Mouse (Mus musculus) heart, postnatal 0 days (tissue): ENCODE measurements around the gene Ubqln4. TPM values are rescaled to one million over a fixed set of nuclear protein-coding genes. Genes with fewer than 3 reads are reported as not detected.

Experiments
- ATAC-seq: fragments of 200-750 bp; cut with Nextera tagmentation; 2 replicates; pipeline ENCODE4 v1.8.0; 2017; ENCODE audit warnings: low read depth, moderate number of reproducible peaks, moderate library complexity; ENCODE audit not compliant: insufficient read depth
- DNase-seq: peaks from one replicate; pipeline ENCODE4 v3.0.0-alpha.2; 2016; ENCODE audit warnings: low spot score
- H3K27ac ChIP-seq: fragments of 300-500 bp; sonication (generic); 2 replicates; pipeline ENCODE4 v1.5.1; 2014; ENCODE audit warnings: low read depth, mild to moderate bottlenecking
- H3K27me3 ChIP-seq: fragments of 300-500 bp; sonication (generic); 2 replicates; pipeline ENCODE4 v1.6.1; 2014; ENCODE audit warnings: low read length, mixed read lengths; ENCODE audit not compliant: control insufficient read depth, insufficient read depth
- H3K36me3 ChIP-seq: fragments of 300-500 bp; sonication (generic); replicated peaks from 2 replicates; pipeline ENCODE4 v1.6.1; 2014; ENCODE audit warnings: low read length, mixed read lengths; ENCODE audit not compliant: control insufficient read depth, insufficient read depth
- H3K4me1 ChIP-seq: fragments of 300-500 bp; sonication (generic); 2 replicates; pipeline ENCODE4 v1.6.1; 2014; ENCODE audit warnings: antibody characterized with exemption; ENCODE audit not compliant: control insufficient read depth, insufficient read depth
- H3K4me2 ChIP-seq: fragments of 300-500 bp; sonication (generic); 2 replicates; pipeline ENCODE4 v1.6.1; 2014; ENCODE audit warnings: low read depth, mild to moderate bottlenecking, low read length, moderate library complexity
- H3K4me3 ChIP-seq: fragments of 300-500 bp; sonication (generic); 2 replicates; pipeline ENCODE4 v1.5.1; 2014; ENCODE audit warnings: low read depth, low read length
- H3K9ac ChIP-seq: fragments of 300-500 bp; sonication (generic); replicated peaks from 2 replicates; pipeline ENCODE4 v1.6.1; 2014; ENCODE audit warnings: low read depth, low read length, mixed read lengths
- H3K9me3 ChIP-seq: fragments of 300-500 bp; sonication (generic); replicated peaks from 2 replicates; pipeline ENCODE4 v1.6.1; 2016; ENCODE audit warnings: low read length; ENCODE audit not compliant: control insufficient read depth
- CTCF ChIP-seq: IDR thresholded peaks from 2 replicates; pipeline ENCODE4 v1.5.1; 2016; ENCODE audit warnings: antibody characterized with exemption, control low read depth, low read depth
- EP300 ChIP-seq: IDR thresholded peaks from 2 replicates; pipeline ENCODE4 v1.6.1; 2016; ENCODE audit warnings: antibody characterized with exemption, low read depth
- WGBS: fragments of 180-500 bp; shearing (Covaris S2); extraction: QIAGEN DNeasy Blood & Tissue Kit; methylation state at CpG from one replicate; pipeline ENCODE4 v1.1.7; 2014; 5-methylcytosine and 5-hydroxymethylcytosine counted together
- polyA plus RNA-seq: library from polyadenylated mRNA; unstranded; fragments of >200 nt; fragmentation: Nextera tagmentation; extraction: Ambion mirVana; gene quantifications from 2 replicates; pipeline ENCODE4 v1.2.1, GENCODE M21; 2015
- total RNA-seq: library from RNA; depleted of rRNA; stranded (reverse); fragments of >200 nt; gene quantifications from 2 replicates; pipeline ENCODE4 v1.2.3, GENCODE M21; 2014; ENCODE audit warnings: low replicate concordance

Gene Ubqln4
- total and polyA plus RNA-seq, 2 experiments from 2014 or later = 18.3 to 82.4 TPM

DNA sequence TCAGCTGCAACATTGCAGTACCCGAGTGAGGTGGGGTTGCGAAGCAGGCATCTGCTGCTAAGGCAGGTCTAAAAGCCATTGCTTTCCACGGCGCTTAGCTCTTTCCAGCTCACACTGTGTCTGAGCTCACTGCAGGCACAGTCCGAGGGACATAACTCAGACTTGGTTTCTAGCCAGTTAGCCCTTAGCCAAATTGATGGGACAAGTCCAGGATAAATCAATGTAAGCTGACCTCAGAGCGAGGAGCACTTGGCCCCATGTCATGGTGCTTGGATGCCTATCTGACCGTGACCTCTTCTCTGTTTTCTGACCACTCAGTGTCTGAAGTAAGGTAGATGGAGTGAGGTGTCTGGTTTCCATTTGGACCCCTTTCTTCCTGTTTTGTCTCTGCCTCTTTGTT is 10.4 kb downstream of the Ubqln4 start:
- H3K4me2 ChIP-seq = no peak overlapping the region
- DNase-seq = no peak
- H3K9me3 ChIP-seq = no peaks in the 10 kb centered on the region
- H3K27ac ChIP-seq = no peak overlapping the region
- 85% methylated on average over 7 of the region's 7 CpGs for WGBS
- no peaks in the 10 kb centered on the region for H3K27me3 ChIP-seq
- H3K9ac ChIP-seq = no peak overlapping the region
- ATAC-seq = no peak
- H3K36me3 ChIP-seq = peaks cover 95% of the 10 kb centered on the region
- peaks cover 9% of the 10 kb centered on the region; the same call in 1 of the 2 replicates for H3K4me1 ChIP-seq
- no peak for TF ChIP-seq CTCF
- no peak for TF ChIP-seq EP300
- no peak overlapping the region for H3K4me3 ChIP-seq

DNA sequence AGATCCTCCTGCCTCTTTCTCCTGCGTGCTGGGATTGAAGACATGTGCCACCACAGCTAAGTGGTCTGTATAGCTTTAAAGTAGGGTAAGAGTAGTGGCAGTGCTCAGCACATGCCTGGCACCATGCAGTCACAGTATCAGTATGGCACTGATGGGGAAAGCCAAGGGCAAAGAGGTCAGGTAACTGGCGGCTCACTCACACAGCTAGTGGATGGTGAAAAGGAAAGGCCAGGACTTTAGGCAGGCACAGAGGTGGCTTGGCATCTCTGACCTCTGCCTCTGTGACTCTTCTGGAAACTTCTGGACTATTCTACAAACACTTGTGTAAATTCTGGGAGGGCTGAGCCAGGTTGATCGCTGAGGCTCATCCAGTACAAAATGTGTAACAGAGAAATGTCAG is 12.6 kb downstream of the Ubqln4 start:
- ATAC-seq = peak; percentile 68; the same call in 1 of the 2 replicates
- 51% methylated on average over 3 of the region's 3 CpGs for WGBS
- peaks cover 81% of the 10 kb centered on the region for H3K36me3 ChIP-seq

DNA sequence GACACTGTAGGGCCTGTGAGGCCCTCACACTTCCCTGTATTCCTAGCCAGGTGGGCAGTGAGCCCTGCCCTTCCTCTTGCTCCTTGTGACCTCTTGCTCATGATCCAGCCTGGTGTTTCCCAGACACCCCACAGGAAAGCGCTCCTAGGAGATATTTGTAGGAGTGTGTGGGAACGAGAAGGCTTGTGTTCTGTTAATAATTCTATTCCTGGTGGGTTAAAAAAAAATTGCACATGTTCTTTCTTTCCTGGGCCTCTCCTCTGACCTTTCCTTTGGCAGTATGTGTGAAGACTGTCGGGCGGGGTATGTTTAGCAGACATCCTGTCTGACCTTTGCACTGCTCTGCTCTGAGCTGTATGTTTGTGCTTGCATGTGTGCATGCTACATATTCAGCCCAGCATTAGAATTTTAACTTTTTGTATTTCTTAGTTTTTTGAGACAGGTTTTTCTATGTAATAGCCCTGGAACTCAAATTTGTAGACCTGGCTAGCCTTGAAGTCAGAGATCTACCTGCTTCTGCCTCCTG is 13.0 kb downstream of the Ubqln4 start:
- DNase-seq (peak; percentile 26), ATAC-seq (no peak)
- H3K9ac ChIP-seq = peak overlapping the region; percentile 2; the same call in 1 of the 2 replicates
- no peaks in the 10 kb centered on the region for H3K9me3 ChIP-seq
- H3K27ac ChIP-seq = peak overlapping the region; percentile 68
- H3K4me2 ChIP-seq = no peak overlapping the region
- H3K4me3 ChIP-seq = no peak overlapping the region
- peaks cover 79% of the 10 kb centered on the region for H3K36me3 ChIP-seq
- WGBS = 62% methylated on average over 4 of the region's 4 CpGs
- TF ChIP-seq CTCF (no peak), EP300 (no peak)
- no peaks in the 10 kb centered on the region for H3K27me3 ChIP-seq
- peaks cover 9% of the 10 kb centered on the region; the same call in 1 of the 2 replicates for H3K4me1 ChIP-seq

More for the DNA sequence above, 12.6 kb downstream of the Ubqln4 start:
- H3K9me3 ChIP-seq = no peaks in the 10 kb centered on the region
- H3K4me1 ChIP-seq = peaks cover 9% of the 10 kb centered on the region; the same call in 1 of the 2 replicates
- no peaks in the 10 kb centered on the region for H3K27me3 ChIP-seq
- peak; percentile 31 for DNase-seq
- H3K4me3 ChIP-seq = no peak overlapping the region
- no peak overlapping the region for H3K4me2 ChIP-seq
- no peak for TF ChIP-seq EP300
- TF ChIP-seq CTCF = no peak
- peak overlapping the region; percentile 68 for H3K27ac ChIP-seq
- peak overlapping the region; percentile 2; the same call in 1 of the 2 replicates for H3K9ac ChIP-seq

DNA sequence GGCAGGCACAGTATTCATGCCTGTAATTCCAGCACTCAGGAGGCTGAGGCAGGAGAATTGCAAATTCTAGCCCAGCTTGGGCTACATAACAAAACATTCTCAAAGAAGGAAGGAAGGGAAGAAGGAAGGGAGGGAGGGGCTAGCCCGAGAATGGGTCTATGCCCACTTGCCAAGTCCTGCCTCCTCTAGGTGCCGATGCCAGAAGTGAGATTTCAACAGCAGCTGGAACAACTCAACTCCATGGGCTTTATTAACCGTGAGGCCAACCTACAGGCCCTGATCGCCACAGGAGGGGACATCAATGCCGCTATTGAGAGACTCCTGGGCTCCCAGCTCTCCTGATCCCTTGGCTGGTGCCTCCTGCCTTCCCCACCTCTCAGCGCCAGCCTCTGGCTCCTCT is 14.3 kb downstream of the Ubqln4 start:
- 75% methylated on average over 6 of the region's 6 CpGs for WGBS
- Histone ChIP-seq H3K9ac (no peak overlapping the region), H3K4me3 (no peak overlapping the region), H3K9me3 (no peaks in the 10 kb centered on the region), H3K4me1 (peaks cover 9% of the 10 kb centered on the region; the same call in 1 of the 2 replicates), H3K36me3 (peaks cover 67% of the 10 kb centered on the region), H3K27ac (no peak overlapping the region), H3K4me2 (no peak overlapping the region), H3K27me3 (no peaks in the 10 kb centered on the region)
- 0 out of 2 replicates have a peak, but pooled peaks have one; percentile 10 for ATAC-seq
- no peak for DNase-seq
- no peak for TF ChIP-seq EP300

DNA sequence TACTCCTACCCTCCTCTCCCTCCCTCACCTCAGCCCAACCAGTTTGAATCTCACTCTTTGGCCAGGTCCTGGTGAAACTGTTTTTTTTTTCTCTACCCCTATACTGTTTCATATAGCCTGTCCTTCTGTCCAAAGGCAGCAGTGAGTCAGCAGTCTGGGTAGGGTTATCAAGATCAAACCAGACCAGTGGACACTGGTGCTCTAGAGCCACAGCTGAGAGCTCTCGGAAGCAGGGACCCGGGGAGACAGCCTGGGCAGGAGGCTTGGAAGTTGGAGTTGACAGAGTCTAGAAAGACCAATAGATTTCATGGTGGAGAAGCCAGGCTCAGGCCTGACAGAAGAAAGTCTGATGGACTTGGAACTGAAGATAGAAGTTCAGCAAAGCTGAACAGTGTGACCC is 15.1 kb downstream of the Ubqln4 start:
- no peak for DNase-seq
- H3K36me3 ChIP-seq = peaks cover 59% of the 10 kb centered on the region
- H3K4me3 ChIP-seq = no peak overlapping the region
- H3K9ac ChIP-seq = no peak overlapping the region
- 91% methylated on average over 2 of the region's 2 CpGs for WGBS
- no peaks in the 10 kb centered on the region for H3K27me3 ChIP-seq
- no peaks in the 10 kb centered on the region for H3K9me3 ChIP-seq
- H3K4me1 ChIP-seq = peaks cover 9% of the 10 kb centered on the region; the same call in 1 of the 2 replicates
- TF ChIP-seq EP300 = no peak
- TF ChIP-seq CTCF = no peak
- no peak overlapping the region for H3K4me2 ChIP-seq
- no peak for ATAC-seq
- H3K27ac ChIP-seq = no peak overlapping the region

DNA sequence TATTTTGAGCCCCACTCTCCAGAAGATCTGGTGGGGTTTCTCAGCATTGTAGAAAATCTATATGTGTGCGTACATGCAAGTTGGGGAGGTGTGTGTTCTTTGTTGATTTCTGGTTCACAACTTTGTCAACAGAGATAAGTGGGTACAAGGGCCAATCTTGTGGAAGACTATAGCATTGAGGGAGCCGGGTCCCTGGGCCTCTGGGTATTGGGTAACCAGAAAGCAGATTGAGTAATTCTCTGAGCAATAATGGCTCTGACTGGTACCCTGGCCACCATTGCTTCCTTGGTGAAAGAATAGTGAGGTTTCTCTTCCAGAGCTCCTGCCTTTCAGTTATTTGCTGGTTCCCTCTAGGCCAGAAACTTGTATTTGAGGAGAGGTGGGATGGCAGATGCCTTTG is 15.5 kb downstream of the Ubqln4 start:
- WGBS = 93% methylated on average over 2 of the region's 2 CpGs
- peaks cover 55% of the 10 kb centered on the region for H3K36me3 ChIP-seq
- H3K4me1 ChIP-seq = peaks cover 9% of the 10 kb centered on the region; the same call in 1 of the 2 replicates
- no peak overlapping the region for H3K9ac ChIP-seq
- no peak overlapping the region for H3K27ac ChIP-seq
- no peaks in the 10 kb centered on the region for H3K9me3 ChIP-seq
- H3K4me2 ChIP-seq = no peak overlapping the region
- H3K4me3 ChIP-seq = no peak overlapping the region
- ATAC-seq = no peak
- DNase-seq = no peak
- no peak for TF ChIP-seq EP300
- no peak for TF ChIP-seq CTCF
- H3K27me3 ChIP-seq = no peaks in the 10 kb centered on the region
